Mouse (Mus musculus): ENCODE results near the gene Chac1. TPM values are rescaled to one million over a fixed set of nuclear protein-coding genes. Genes with fewer than 3 reads are reported as not detected.

Gene Chac1
- polyA plus RNA-seq, 1 experiment from 2014 or later = 2.7 TPM

- H3K27ac ChIP-seq = no peak overlapping the region
- no peaks in the 10 kb centered on the region for H3K9me3 ChIP-seq
- WGBS = 83% methylated on average over 24 of the region's 24 CpGs
- H3K4me1 ChIP-seq = peaks cover 14% of the 10 kb centered on the region
- peaks cover 91% of the 10 kb centered on the region for H3K27me3 ChIP-seq
- H3K9ac ChIP-seq = no peak overlapping the region
- H3K36me3 ChIP-seq (replicated peaks) = no peaks in the 10 kb centered on the region
- no peak for ATAC-seq (ENCODE audit: low FRiP score)
- H3K4me3 ChIP-seq (replicated peaks) = no peak overlapping the region
- no peak overlapping the region; the same call in 1 of the 2 replicates for H3K4me2 ChIP-seq
These were observed 18.8 kb upstream of the Chac1 start for GRCm38 (mm10) chr2:119332177-119332661.

GRCm38 (mm10) chr2:119334135-119334534, 16.9 kb upstream of the Chac1 start:
- ATAC-seq (ENCODE audit: low FRiP score) = no peak

DNA sequence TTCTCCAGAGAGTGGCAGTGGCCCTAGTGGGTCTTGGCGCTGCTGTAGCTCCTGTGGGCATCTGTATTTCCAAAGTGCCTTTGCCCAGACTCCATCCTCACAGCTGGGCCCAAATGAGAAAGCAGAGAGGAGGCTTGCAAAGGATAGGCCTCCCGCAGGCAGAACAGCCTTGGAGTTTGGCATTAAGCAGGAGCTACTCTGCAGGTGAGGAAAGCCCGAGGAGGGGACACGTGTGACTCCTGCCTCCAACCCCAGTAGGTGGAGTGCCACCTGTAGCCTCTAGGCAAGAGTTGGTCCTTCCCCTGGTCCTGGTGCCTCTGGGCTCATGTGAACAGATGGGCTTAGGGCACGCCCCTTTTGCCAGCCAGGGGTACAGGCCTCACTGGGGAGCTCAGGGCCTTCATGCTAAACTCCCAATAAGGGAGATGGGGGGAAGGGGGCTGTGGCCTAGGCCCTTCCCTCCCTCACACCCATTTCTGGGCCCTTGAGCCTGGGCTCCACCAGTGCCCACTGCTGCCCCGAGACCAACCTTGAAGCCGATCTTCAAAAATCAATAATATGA, 16.0 kb upstream of the Chac1 start:
- H3K4me3 ChIP-seq (replicated peaks) = no peak overlapping the region
- peaks cover 63% of the 10 kb centered on the region for H3K27me3 ChIP-seq
- WGBS = 77% methylated on average over 7 of the region's 7 CpGs
- H3K4me1 ChIP-seq = peaks cover 9% of the 10 kb centered on the region
- no peak overlapping the region for H3K4me2 ChIP-seq
- no peak overlapping the region for H3K27ac ChIP-seq
- no peak overlapping the region for H3K9ac ChIP-seq
- no peak for ATAC-seq (ENCODE audit: low FRiP score)
- no peaks in the 10 kb centered on the region for H3K9me3 ChIP-seq
- no peaks in the 10 kb centered on the region for H3K36me3 ChIP-seq (replicated peaks)

More at GRCm38 (mm10) chr2:119334135-119334534, 16.9 kb upstream of the Chac1 start:
- H3K27me3 ChIP-seq = peaks cover 72% of the 10 kb centered on the region
- H3K36me3 ChIP-seq (replicated peaks) = no peaks in the 10 kb centered on the region
- no peaks in the 10 kb centered on the region for H3K9me3 ChIP-seq
- no peak overlapping the region for H3K4me3 ChIP-seq (replicated peaks)
- H3K9ac ChIP-seq = no peak overlapping the region
- WGBS = 69% methylated on average over 1 of the region's 1 CpGs
- no peak overlapping the region for H3K4me2 ChIP-seq
- peaks cover 14% of the 10 kb centered on the region for H3K4me1 ChIP-seq
- H3K27ac ChIP-seq = no peak overlapping the region

GRCm38 (mm10) chr2:119335535-119335934, 15.5 kb upstream of the Chac1 start:
- Histone ChIP-seq H3K27ac (no peak overlapping the region), H3K4me3 (replicated peaks) (no peak overlapping the region), H3K36me3 (replicated peaks) (no peaks in the 10 kb centered on the region), H3K4me2 (no peak overlapping the region), H3K4me1 (peaks cover 9% of the 10 kb centered on the region), H3K9ac (no peak overlapping the region), H3K27me3 (peaks cover 58% of the 10 kb centered on the region), H3K9me3 (no peaks in the 10 kb centered on the region)
- WGBS = 81% methylated on average over 1 of the region's 1 CpGs
- no peak for ATAC-seq (ENCODE audit: low FRiP score)

- Histone ChIP-seq H3K36me3 (replicated peaks) (no peaks in the 10 kb centered on the region), H3K4me1 (peaks cover 9% of the 10 kb centered on the region), H3K4me2 (no peak overlapping the region), H3K9me3 (no peaks in the 10 kb centered on the region), H3K27ac (no peak overlapping the region), H3K9ac (no peak overlapping the region), H3K27me3 (peaks cover 53% of the 10 kb centered on the region), H3K4me3 (replicated peaks) (no peak overlapping the region)
- WGBS = 74% methylated on average over 2 of the region's 2 CpGs
- ATAC-seq (ENCODE audit: low FRiP score) = no peak
These were observed 15.0 kb upstream of the Chac1 start for GRCm38 (mm10) chr2:119336002-119336401.

GRCm38 (mm10) chr2:119336470-119336869, 14.6 kb upstream of the Chac1 start:
- ATAC-seq (ENCODE audit: low FRiP score) = no peak
- peaks cover 48% of the 10 kb centered on the region for H3K27me3 ChIP-seq
- no peak overlapping the region for H3K27ac ChIP-seq
- H3K4me3 ChIP-seq (replicated peaks) = no peak overlapping the region
- 78% methylated on average over 10 of the region's 10 CpGs for WGBS
- H3K36me3 ChIP-seq (replicated peaks) = no peaks in the 10 kb centered on the region
- no peak overlapping the region for H3K4me2 ChIP-seq
- peaks cover 9% of the 10 kb centered on the region for H3K4me1 ChIP-seq
- H3K9me3 ChIP-seq = no peaks in the 10 kb centered on the region
- no peak overlapping the region for H3K9ac ChIP-seq

DNA sequence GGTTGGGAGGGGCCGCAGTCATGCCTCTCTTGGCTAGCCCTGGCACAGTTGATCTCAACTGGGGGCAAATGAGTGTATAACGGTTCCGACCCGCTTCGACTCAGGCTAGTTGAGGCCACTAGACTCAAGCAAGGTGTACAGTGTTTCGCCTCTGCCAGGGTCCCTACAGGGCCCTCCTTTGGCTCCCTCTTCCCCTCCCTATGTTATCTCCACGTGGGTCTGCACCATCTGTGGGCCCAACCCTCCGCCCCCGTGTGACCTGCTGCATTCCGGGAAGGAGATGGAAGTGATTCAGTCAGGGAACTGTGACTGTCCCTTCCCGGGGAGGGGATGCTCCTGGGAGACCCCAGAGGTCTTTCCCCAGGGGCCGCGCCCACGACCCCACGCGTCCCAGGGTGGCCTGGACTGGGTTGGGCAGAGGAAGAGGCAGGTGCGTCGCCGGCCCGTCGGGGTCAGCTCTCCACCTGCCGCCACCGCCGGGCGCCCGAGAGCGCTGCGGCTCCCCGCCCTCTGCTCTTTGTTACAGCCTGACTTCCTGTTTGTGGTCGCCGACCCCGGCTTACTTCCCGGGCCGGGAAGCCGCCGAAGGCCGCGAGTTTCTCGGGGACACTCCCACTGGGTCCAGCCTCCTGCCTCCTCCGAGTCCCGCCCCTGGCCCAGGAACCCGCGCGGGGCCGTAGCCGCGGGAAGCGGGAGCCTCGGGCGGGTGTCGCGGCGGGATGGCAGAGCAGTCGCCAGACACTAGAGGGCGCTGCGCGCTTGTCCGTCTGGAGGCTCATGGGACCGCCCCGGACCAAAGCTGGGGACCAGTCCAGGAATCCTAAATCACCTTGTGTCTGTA, 13.4 kb upstream of the Chac1 start:
- ATAC-seq (ENCODE audit: low FRiP score) = peak; percentile 87

GRCm38 (mm10) chr2:119344537-119345138, 6.4 kb upstream of the Chac1 start:
- Histone ChIP-seq H3K27me3 (peaks cover 18% of the 10 kb centered on the region), H3K4me1 (no peaks in the 10 kb centered on the region), H3K9me3 (no peaks in the 10 kb centered on the region), H3K27ac (no peak overlapping the region), H3K36me3 (replicated peaks) (no peaks in the 10 kb centered on the region), H3K9ac (no peak overlapping the region), H3K4me3 (replicated peaks) (no peak overlapping the region), H3K4me2 (no peak overlapping the region)
- 57% methylated on average over 6 of the region's 6 CpGs for WGBS
- no peak for ATAC-seq (ENCODE audit: low FRiP score)

More for the DNA sequence above, 13.4 kb upstream of the Chac1 start:
- Histone ChIP-seq H3K9ac (peak overlapping the region; percentile 64), H3K27me3 (peaks cover 37% of the 10 kb centered on the region), H3K4me3 (replicated peaks) (peak overlapping the region; percentile 52), H3K9me3 (no peaks in the 10 kb centered on the region), H3K36me3 (replicated peaks) (no peaks in the 10 kb centered on the region), H3K4me2 (peak overlapping the region; percentile 84), H3K4me1 (peaks cover 9% of the 10 kb centered on the region), H3K27ac (peak overlapping the region; percentile 33)
- 8% methylated on average over 60 of the region's 60 CpGs for WGBS

DNA sequence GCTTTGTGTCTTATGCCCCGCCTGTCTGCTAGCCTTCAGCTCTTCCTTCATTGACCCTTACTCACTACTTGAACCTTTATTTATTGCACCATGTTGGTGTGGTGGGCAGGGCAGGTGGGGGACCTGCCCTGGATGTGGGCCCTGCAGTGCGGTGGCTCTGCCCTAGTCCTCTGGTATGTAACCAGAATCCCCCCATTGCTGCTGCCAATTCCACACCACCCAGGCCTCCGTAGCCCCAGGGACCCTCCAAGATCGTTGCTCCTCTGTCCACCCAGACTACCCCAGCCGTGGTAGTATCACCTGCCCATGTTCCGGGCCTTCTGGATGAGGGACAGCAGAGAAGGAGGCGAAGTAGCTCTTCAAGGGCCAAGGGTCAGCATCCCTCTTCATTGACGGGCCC, 2.7 kb downstream of the Chac1 start:
- no peaks in the 10 kb centered on the region for H3K9me3 ChIP-seq

DNA sequence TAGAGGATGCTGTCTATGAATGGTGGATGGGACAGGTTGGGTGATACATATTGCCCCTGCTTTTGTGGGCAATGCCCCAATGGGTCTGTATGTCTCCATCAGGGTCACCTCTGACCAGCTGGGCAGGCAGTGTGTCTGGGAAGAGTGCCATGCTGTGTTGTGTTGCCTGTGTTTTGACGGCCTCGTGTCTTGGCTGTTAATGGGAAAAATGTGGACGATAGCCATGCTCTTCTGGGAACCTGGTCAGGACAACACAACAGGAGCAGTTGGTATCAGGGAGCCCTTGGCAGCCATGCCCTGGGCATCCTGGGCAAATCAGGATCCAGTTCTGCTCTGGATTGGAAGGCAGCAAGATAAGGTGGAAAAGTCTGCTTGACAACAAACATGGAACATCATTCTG, 4.1 kb downstream of the Chac1 start:
- Histone ChIP-seq H3K4me1 (peaks cover 14% of the 10 kb centered on the region), H3K27ac (no peak overlapping the region), H3K9me3 (no peaks in the 10 kb centered on the region), H3K27me3 (peaks cover 21% of the 10 kb centered on the region), H3K9ac (no peak overlapping the region), H3K4me3 (replicated peaks) (no peak overlapping the region), H3K4me2 (no peak overlapping the region), H3K36me3 (replicated peaks) (no peaks in the 10 kb centered on the region)
- no peak for ATAC-seq (ENCODE audit: low FRiP score)
- WGBS = 81% methylated on average over 3 of the region's 3 CpGs

More for the DNA sequence above, 2.7 kb downstream of the Chac1 start:
- ATAC-seq (ENCODE audit: low FRiP score) = no peak
- Histone ChIP-seq H3K36me3 (replicated peaks) (no peaks in the 10 kb centered on the region), H3K27me3 (peaks cover 32% of the 10 kb centered on the region), H3K4me3 (replicated peaks) (no peak overlapping the region), H3K27ac (no peak overlapping the region), H3K9ac (no peak overlapping the region), H3K4me2 (no peak overlapping the region), H3K4me1 (peaks cover 14% of the 10 kb centered on the region)
- 89% methylated on average over 8 of the region's 8 CpGs for WGBS

DNA sequence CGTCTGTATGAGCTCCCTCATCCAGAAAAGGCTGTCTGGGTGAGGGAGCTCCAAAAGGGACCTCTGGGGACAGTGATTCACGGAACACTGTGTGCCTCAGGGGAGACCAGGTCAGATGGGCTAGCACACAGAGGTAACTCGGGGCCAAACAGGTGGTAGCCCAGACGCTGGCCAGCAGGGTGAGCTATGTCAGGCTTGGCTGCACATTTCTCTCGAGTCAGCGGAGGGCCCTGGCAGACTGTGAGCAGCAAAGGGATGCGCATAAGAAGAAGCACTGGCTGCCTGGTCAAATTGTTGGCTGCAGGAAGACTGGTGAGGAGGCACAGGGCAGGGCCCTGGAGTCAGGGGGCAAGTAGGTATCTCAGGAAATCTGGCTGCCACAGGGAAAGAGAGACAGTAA, 4.6 kb downstream of the Chac1 start:
- Histone ChIP-seq H3K27me3 (peaks cover 15% of the 10 kb centered on the region), H3K4me1 (peaks cover 9% of the 10 kb centered on the region), H3K9ac (no peak overlapping the region), H3K4me3 (replicated peaks) (no peak overlapping the region), H3K4me2 (no peak overlapping the region), H3K27ac (no peak overlapping the region), H3K36me3 (replicated peaks) (no peaks in the 10 kb centered on the region), H3K9me3 (no peaks in the 10 kb centered on the region)
- ATAC-seq (ENCODE audit: low FRiP score) = no peak
- 30% methylated on average over 7 of the region's 7 CpGs for whole genome bisulfite sequencing

DNA sequence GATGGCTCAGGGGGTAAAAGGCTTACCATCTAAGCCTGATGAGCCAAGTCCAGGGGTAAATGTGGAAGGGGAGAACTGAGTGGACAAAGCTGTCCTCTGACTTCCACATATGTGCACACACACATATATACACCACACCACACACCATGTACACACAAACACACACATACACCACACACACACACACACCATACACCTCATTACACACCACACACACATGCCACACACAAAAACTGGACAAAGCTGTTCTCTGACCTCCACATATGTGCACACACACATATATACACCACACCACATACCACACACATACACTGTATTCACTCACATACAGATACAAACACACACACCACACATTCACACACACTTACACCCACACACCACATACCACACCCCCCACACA, 5.3 kb downstream of the Chac1 start:
- no peak overlapping the region for H3K4me2 ChIP-seq
- ATAC-seq (ENCODE audit: low FRiP score) = no peak

More for the DNA sequence above, 5.3 kb downstream of the Chac1 start:
- H3K4me3 ChIP-seq (replicated peaks) = no peak overlapping the region
- H3K9me3 ChIP-seq = 0 out of 2 replicates have a peak, but pooled peaks cover 6% of the 10 kb centered on the region
- H3K4me1 ChIP-seq = peaks cover 6% of the 10 kb centered on the region
- H3K27ac ChIP-seq = no peak overlapping the region
- H3K9ac ChIP-seq = no peak overlapping the region
- no peaks in the 10 kb centered on the region for H3K36me3 ChIP-seq (replicated peaks)
- peaks cover 10% of the 10 kb centered on the region for H3K27me3 ChIP-seq
